Mouse (Mus musculus): ENCODE measurements around the gene Tnpo3.

Gene Tnpo3

GRCm38 (mm10) chr6:29528561-29529443 lies 80.9 kb downstream of the Tnpo3 start:
- intact Hi-C loops (cut with DNase I) = no loop called here

- intact Hi-C loops (cut with DNase I) = no loop called here
Measured at GRCm38 (mm10) chr6:29528165-29528505, 81.6 kb downstream of the Tnpo3 start.

GRCm38 (mm10) chr6:29527361-29528164 lies 82.1 kb downstream of the Tnpo3 start:
- intact Hi-C loops (cut with DNase I) = no loop called here

GRCm38 (mm10) chr6:29526281-29527251 lies 83.1 kb downstream of the Tnpo3 start, which contains the start of gene Irf5:
Irf5 (plus strand) TSS chr6:29526625.
- intact Hi-C loops (cut with DNase I) = no loop called here

GRCm38 (mm10) chr6:29525256-29525655 lies 84.4 kb downstream of the Tnpo3 start:
- intact Hi-C loops (cut with DNase I) = no loop called here

GRCm38 (mm10) chr6:29524034-29524489 lies 85.6 kb downstream of the Tnpo3 start:
- intact Hi-C loops (cut with DNase I) = no loop called here

GRCm38 (mm10) chr6:29523301-29524033 lies 86.2 kb downstream of the Tnpo3 start:
- intact Hi-C loops (cut with DNase I) = no loop called here

- intact Hi-C loops (cut with DNase I) = no loop called here
Measured at GRCm38 (mm10) chr6:29522626-29523300, 86.9 kb downstream of the Tnpo3 start.

- intact Hi-C loops (cut with DNase I) = loop anchor here (2.0 kb wide), 1 partner anchor 134 kb away; no protein-coding TSS in a partner anchor
Measured at GRCm38 (mm10) chr6:29517139-29517538, 92.5 kb downstream of the Tnpo3 start.

GRCm38 (mm10) chr6:29513284-29513683 lies 96.4 kb downstream of the Tnpo3 start:
- intact Hi-C loops (cut with DNase I) = no loop called here

GRCm38 (mm10) chr6:29509086-29509485 lies 100.6 kb downstream of the Tnpo3 start:
- intact Hi-C loops (cut with DNase I) = no loop called here

GRCm38 (mm10) chr6:29507447-29508309 lies 102.0 kb downstream of the Tnpo3 start, which contains the start of gene Kcp:
Kcp (minus strand) TSS chr6:29507952.
- intact Hi-C loops (cut with DNase I) = no loop called here

GRCm38 (mm10) chr6:29506834-29507233 lies 102.9 kb downstream of the Tnpo3 start:
- intact Hi-C loops (cut with DNase I) = no loop called here

GRCm38 (mm10) chr6:29505493-29505892 lies 104.2 kb downstream of the Tnpo3 start:
- intact Hi-C loops (cut with DNase I) = no loop called here

- intact Hi-C loops (cut with DNase I) = no loop called here
Measured at GRCm38 (mm10) chr6:29501599-29501998, 108.1 kb downstream of the Tnpo3 start.

GRCm38 (mm10) chr6:29500810-29501209 lies 108.9 kb downstream of the Tnpo3 start:
- intact Hi-C loops (cut with DNase I) = no loop called here

GRCm38 (mm10) chr6:29500177-29500576 lies 109.5 kb downstream of the Tnpo3 start:
- intact Hi-C loops (cut with DNase I) = no loop called here

- intact Hi-C loops (cut with DNase I) = no loop called here
Measured at GRCm38 (mm10) chr6:29497791-29498190, 111.9 kb downstream of the Tnpo3 start.

GRCm38 (mm10) chr6:29496270-29496669 lies 113.4 kb downstream of the Tnpo3 start:
- intact Hi-C loops (cut with DNase I) = no loop called here

All from adrenal gland (tissue).